Mouse (Mus musculus) thymus, adult 2 months (tissue): ENCODE measurements around the gene Crip2. TPM values are rescaled to one million over a fixed set of nuclear protein-coding genes. Genes with fewer than 3 reads are reported as not detected.

Source experiments
- DNase-seq: peaks from one replicate; pipeline ENCODE4 v3.0.0; 2021
- H3K27ac ChIP-seq: fragments of 200-500 bp; 2 replicates; pipeline ENCODE4 v1.5.1; 2012; ENCODE audit warnings: low read length, control low read depth; ENCODE audit not compliant: control insufficient read depth, insufficient read depth
- H3K27me3 ChIP-seq: fragments of 200-500 bp; 2 replicates; pipeline ENCODE4 v1.6.1; 2012; ENCODE audit warnings: mild to moderate bottlenecking, low read length, moderate library complexity, mixed read lengths; ENCODE audit not compliant: control insufficient read depth, insufficient read depth
- H3K36me3 ChIP-seq: fragments of 200-500 bp; 2 replicates; pipeline ENCODE4 v1.6.1; 2012; ENCODE audit warnings: mild to moderate bottlenecking, low read length, moderate library complexity; ENCODE audit not compliant: control insufficient read depth, insufficient read depth
- H3K4me1 ChIP-seq: fragments of 200-500 bp; replicated peaks from 2 replicates; pipeline ENCODE4 v1.6.1; 2012; ENCODE audit warnings: low read length; ENCODE audit not compliant: control insufficient read depth, insufficient read depth
- H3K4me3 ChIP-seq: fragments of 200-500 bp; 2 replicates; pipeline ENCODE4 v1.5.1; 2012; ENCODE audit warnings: mild to moderate bottlenecking, low read length, control low read depth, moderate library complexity; ENCODE audit not compliant: control insufficient read depth, insufficient read depth
- CTCF ChIP-seq: fragments of 200-500 bp; IDR thresholded peaks from 2 replicates; pipeline ENCODE4 v1.5.1; 2012; ENCODE audit warnings: mild to moderate bottlenecking, control low read depth, low read length, moderate library complexity, borderline replicate concordance; ENCODE audit not compliant: control insufficient read depth, poor library complexity, insufficient read depth; ENCODE audit errors: extremely low read depth
- POLR2A ChIP-seq: fragments of 200-500 bp; IDR thresholded peaks from 2 replicates; pipeline ENCODE4 v1.6.1; 2012; ENCODE audit warnings: mild to moderate bottlenecking, low read length, control low read depth, moderate library complexity; ENCODE audit not compliant: control insufficient read depth, poor library complexity, insufficient read depth; ENCODE audit errors: extremely low read depth
- WGBS: fragments of 180-500 bp; shearing (Covaris S2); methylation state at CpG from one replicate; pipeline ENCODE4 v1.1.7; 2018; 5-methylcytosine and 5-hydroxymethylcytosine counted together
- polyA plus RNA-seq: library from polyadenylated mRNA; depleted of rRNA; stranded (reverse); fragments of >200 nt; gene quantifications from 2 replicates; pipeline ENCODE4 v1.2.3, GENCODE M21; 2012; rRNA removed

Gene Crip2
- polyA plus RNA-seq, 1 experiment: 282 TPM

DNA sequence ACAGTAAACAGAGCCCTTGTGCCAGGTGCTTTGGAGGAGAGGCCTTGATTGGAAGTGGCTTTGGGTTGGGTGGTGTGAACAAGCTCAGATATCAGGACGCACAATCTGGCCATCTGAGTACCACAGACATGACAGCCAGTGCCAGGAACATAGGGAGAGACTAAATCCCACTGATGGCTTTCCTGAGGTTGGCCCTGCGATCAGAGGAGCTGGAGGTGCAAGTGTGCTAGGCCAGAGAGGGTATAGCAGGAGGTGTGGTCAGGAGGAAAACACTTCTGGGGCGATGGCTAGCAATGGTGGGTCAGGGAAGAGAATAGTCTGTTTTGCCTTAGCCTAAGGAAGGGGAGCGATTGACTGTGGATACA, 47.0 kb downstream of the Crip2 start:
- Histone ChIP-seq H3K4me1 (peaks cover 35% of the 10 kb centered on the region), H3K27ac (no peak overlapping the region), H3K27me3 (no peaks in the 10 kb centered on the region), H3K4me3 (no peak overlapping the region), H3K36me3 (no peaks in the 10 kb centered on the region)
- DNase-seq: no peak
- 15% methylated on average over 4 of the region's 4 CpGs for WGBS
- TF ChIP-seq POLR2A: no peak
- no peak for TF ChIP-seq CTCF

DNA sequence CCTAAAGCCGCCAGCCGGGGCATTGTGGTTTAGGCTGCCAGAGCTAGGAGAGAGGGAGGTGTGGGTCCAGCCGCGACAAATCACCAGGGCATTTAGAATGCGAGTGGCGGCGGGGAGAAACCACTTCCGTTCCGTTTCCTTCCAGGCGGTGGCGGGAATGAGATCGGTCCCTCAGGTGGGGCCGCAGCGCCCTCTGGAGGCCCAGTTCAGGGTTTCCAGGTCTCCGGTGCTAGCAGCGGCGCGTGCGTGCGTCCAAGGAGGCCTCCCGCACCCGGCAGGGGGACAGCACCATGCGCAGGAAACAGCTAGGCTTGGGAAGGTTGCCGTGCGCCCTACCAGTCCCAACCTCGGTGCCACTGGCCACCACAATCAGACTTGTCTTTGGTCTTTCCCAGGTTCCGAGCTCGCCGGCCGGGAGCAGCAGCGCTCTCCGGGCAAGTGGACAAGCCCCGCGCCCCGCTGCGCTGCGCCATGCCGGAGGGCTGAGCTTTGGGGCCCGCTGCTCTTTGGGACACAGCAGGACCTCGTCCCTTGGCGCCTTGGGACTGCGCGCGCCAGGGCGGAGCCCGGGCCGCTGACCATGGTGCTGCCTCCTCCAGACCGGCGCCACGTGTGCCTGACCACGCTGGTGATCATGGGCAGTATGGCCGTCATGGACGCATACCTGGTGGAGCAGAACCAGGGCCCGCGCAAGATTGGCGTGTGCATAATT, 47.7 kb downstream of the Crip2 start:
- Histone ChIP-seq H3K36me3 (no peaks in the 10 kb centered on the region), H3K4me3 (peak overlapping the region; percentile 21), H3K27ac (no peak overlapping the region), H3K4me1 (peaks cover 35% of the 10 kb centered on the region), H3K27me3 (no peaks in the 10 kb centered on the region)
- WGBS: 38% methylated on average over 56 of the region's 56 CpGs
- TF ChIP-seq POLR2A: no peak
- peak; percentile 93 for TF ChIP-seq CTCF
- peak; percentile 91 for DNase-seq

DNA sequence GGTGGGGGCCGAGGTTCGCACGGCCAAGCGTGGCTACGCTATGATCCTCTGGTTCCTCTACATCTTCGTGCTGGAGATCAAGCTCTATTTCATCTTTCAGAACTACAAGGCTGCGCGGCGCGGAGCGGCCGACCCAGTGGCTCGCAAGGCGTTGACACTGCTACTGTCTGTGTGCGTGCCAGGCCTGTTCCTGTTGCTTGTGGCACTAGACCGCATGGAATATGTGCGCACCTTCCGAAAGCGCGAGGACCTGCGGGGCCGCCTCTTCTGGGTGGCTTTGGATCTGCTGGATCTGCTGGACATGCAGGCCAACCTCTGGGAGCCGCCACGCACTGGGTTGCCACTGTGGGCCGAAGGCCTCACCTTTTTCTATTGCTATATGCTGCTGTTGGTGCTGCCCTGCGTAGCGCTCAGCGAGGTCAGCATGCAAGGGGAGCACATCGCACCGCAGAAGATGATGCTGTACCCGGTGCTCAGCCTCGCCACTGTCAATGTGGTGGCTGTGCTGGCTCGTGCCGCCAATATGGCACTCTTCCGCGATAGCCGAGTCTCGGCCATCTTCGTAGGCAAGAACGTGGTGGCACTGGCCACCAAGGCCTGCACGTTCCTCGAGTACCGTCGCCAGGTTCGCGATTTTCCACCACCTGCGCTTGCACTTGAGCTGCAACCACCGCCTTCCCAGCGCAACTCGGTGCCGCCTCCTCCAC, 48.5 kb downstream of the Crip2 start:
- H3K36me3 ChIP-seq: no peaks in the 10 kb centered on the region
- DNase-seq: no peak
- H3K27ac ChIP-seq: no peak overlapping the region
- no peak overlapping the region for H3K4me3 ChIP-seq
- WGBS: 96% methylated on average over 51 of the region's 51 CpGs
- no peaks in the 10 kb centered on the region for H3K27me3 ChIP-seq
- no peak for TF ChIP-seq CTCF
- TF ChIP-seq POLR2A: no peak
- peaks cover 35% of the 10 kb centered on the region for H3K4me1 ChIP-seq

DNA sequence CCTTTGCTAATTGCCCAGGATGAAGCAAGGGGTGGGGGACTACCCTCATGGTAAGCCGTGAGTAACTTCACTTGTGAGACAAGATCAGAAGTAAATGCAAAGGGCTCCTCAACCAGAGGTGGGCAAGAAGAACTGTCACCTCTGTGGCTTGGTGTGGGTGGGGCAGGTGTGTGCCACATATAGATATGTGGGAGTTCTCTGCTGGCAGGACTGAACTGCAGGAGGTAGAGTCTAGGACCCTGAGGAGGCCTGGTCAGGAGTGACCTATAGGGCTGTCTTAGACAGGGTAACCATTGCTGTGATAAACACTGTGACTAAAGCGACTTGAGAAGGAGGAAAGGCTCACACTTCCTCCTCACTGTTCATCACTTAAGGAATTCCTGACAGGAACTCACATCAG, 53.4 kb downstream of the Crip2 start:
- no peak for DNase-seq
- H3K4me3 ChIP-seq: no peak overlapping the region
- no peaks in the 10 kb centered on the region for H3K36me3 ChIP-seq
- no peak for TF ChIP-seq POLR2A
- no peak for TF ChIP-seq CTCF
- no peaks in the 10 kb centered on the region for H3K4me1 ChIP-seq
- no peaks in the 10 kb centered on the region for H3K27me3 ChIP-seq
- 69% methylated on average over 2 of the region's 2 CpGs for WGBS
- H3K27ac ChIP-seq: no peak overlapping the region

Other genes with a start within 250 kb of the Crip2 start
- gene Jag2, start 210.5 kb upstream of the Crip2 start, polyA plus RNA-seq: 58.7 and 61.5 TPM in 2 replicates
- 58.8 and 59.6 TPM in 2 replicates for gene Nudt14, start 198.1 kb upstream of the Crip2 start, polyA plus RNA-seq
- gene Btbd6, start 163.8 kb upstream of the Crip2 start, polyA plus RNA-seq: 69.7 and 87.6 TPM in 2 replicates
- 247 and 304 TPM in 2 replicates for gene Brf1, start 139.5 kb upstream of the Crip2 start, polyA plus RNA-seq
- gene Pacs2, start 125.7 kb upstream of the Crip2 start, polyA plus RNA-seq: 60.3 and 66.6 TPM in 2 replicates
- gene Tex22, start 65.7 kb upstream of the Crip2 start, polyA plus RNA-seq: 0.31 and 0.66 TPM in 2 replicates
- gene Mta1, start 42.0 kb upstream of the Crip2 start, polyA plus RNA-seq: 163 and 208 TPM in 2 replicates
- gene Crip1, start 6.1 kb downstream of the Crip2 start, polyA plus RNA-seq: 904 and 1,218 TPM in 2 replicates
- 96.2 and 125 TPM in 2 replicates for gene Tedc1, start 16.2 kb downstream of the Crip2 start, polyA plus RNA-seq
- 47.6 and 60.9 TPM in 2 replicates for gene Tmem121, start 45.7 kb downstream of the Crip2 start, polyA plus RNA-seq